Mouse (Mus musculus) right cerebral cortex, postnatal 4 days (tissue): ENCODE measurements around the gene Tpcn2.

Experiments used
- DNase-seq: peaks from one replicate; pipeline ENCODE4 v3.0.0-alpha.2; 2022

Tpcn2 gene

GRCm38 (mm10) chr7:145239736-145240505 is 43.9 kb downstream of the Tpcn2 start:
- no peak for DNase-seq

GRCm38 (mm10) chr7:145239145-145239544 is 44.7 kb downstream of the Tpcn2 start:
- DNase-seq: no peak

DNA sequence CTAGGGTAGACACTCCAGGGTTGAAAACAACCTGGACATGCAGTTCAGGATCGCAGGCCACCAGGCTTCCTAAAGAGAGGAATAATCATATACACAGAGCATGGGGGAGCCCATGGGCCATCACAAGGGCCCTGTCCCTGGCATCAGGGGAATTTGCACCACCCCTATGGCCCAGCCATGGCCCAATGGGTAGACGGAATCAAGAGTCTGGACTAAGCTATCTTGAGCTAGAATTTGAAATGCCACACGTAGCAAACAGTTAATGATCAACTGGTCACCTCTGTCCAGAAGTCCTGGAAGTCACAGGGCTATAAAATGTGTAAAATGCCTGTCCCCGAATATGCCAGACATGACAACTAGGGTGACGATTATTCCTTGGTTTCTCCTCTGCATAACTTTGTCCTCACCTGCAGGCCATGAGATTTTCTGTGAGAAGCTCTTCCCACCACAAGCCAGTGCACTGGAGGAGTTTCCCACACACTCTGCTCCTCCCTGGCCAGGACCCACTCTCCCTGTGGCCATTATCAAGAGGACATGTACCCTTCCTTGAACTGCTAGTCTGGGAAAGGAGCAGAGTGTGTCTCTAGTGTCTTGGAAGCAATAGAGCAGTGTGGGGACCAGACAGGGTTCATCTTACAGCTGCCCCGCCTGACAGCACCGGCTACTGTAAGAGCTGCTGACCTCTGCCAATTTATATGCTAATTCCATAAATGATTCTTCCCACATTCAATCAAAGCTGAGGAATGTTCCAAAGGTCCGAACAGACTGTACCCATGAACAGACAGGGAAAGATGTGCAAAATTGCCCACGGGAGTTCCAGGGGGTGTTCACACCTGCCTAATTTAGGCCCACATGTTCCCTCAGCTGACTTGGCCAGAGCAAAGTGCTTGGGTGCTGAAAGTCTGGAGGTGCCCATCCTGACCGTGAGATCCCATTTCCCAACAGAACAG is 48.7 kb downstream of the Tpcn2 start:
- DNase-seq: no peak

GRCm38 (mm10) chr7:145231659-145232058 is 52.2 kb downstream of the Tpcn2 start:
- no peak for DNase-seq

GRCm38 (mm10) chr7:145226641-145227040 is 57.2 kb downstream of the Tpcn2 start:
- DNase-seq: no peak

DNA sequence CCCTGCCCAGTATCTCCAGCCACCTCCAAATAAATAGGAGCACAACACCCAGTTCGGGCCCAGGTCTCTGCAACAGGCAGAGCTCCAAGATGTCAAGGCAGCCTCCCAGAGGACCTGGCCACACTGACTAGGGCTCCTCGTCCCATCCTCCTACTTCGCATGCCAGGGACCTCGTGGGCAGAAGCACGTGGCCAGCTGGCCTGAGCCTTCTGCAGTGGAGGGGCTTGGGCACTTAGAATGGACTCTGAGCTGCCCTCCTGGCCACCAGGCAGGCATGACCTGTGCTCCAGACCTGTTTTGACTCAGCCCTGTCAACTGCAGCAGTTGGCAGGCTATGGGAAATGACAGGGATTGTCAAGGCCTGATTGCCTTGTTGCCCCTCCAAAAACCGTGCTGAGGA is 58.2 kb downstream of the Tpcn2 start:
- no peak for DNase-seq

DNA sequence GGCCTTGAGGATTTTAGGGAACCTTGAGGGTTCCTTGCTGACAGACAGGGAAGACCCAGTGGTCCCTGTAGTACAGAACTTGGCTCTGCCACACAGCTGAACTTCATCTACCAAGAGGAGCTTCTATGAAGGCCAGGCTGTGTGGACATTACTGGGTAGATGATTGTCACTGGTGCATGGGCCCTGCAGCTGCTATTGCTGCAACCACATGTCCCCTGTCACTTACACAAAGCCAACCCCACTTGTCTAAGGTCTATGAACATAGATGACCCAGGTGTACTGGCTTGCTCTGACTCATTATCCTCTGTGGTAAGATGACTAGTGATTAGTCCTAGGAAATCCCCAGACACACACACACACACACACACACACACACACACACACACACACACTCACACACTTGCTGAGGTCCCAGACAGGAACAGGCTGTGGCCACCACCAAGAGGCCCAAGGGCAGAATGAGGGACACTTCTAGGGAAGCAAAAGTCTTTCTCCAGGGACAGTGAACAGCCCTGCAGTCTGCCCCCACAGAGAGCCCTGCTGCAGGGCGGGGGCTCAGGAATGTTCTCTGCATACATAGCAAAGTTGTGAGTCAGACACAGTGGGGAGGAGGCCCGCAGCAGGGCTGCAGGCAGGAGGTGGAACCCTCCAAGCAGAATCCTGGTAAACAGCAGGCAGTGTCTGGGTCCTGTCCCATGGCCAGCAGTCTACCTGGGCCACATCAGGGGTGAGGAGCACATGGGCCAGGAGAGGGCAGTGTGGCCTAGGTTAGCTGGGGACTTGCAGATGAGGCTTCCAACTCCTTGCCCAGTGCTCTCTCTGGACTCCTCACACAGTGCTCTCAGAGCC is 61.7 kb downstream of the Tpcn2 start:
- DNase-seq: no peak

GRCm38 (mm10) chr7:145221346-145221745 is 62.5 kb downstream of the Tpcn2 start:
- no peak for DNase-seq

DNA sequence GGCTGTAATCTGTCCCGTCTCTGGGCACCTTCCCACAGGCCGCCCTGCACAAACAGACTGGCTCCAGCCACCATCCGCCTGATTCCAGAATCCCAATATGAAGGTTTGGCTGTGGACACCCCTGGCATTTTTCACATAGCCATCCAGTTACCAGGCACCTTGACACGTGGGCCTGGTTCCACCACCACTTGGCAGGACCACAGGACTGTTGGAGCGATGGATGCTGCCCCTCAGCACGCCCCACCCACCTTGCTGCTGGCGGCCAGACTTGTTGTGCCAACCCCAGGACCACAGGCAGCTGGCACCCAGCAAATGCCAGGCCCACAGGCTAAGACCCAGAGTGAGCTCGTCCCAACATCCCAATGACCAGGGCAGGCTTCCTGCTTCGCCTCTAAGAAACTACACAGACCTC is 64.4 kb downstream of the Tpcn2 start:
- peak; percentile 17 for DNase-seq

- DNase-seq: no peak
Measured at GRCm38 (mm10) chr7:145216591-145216990, 67.2 kb downstream of the Tpcn2 start.

GRCm38 (mm10) chr7:145215476-145215875 is 68.3 kb downstream of the Tpcn2 start:
- DNase-seq: no peak

DNA sequence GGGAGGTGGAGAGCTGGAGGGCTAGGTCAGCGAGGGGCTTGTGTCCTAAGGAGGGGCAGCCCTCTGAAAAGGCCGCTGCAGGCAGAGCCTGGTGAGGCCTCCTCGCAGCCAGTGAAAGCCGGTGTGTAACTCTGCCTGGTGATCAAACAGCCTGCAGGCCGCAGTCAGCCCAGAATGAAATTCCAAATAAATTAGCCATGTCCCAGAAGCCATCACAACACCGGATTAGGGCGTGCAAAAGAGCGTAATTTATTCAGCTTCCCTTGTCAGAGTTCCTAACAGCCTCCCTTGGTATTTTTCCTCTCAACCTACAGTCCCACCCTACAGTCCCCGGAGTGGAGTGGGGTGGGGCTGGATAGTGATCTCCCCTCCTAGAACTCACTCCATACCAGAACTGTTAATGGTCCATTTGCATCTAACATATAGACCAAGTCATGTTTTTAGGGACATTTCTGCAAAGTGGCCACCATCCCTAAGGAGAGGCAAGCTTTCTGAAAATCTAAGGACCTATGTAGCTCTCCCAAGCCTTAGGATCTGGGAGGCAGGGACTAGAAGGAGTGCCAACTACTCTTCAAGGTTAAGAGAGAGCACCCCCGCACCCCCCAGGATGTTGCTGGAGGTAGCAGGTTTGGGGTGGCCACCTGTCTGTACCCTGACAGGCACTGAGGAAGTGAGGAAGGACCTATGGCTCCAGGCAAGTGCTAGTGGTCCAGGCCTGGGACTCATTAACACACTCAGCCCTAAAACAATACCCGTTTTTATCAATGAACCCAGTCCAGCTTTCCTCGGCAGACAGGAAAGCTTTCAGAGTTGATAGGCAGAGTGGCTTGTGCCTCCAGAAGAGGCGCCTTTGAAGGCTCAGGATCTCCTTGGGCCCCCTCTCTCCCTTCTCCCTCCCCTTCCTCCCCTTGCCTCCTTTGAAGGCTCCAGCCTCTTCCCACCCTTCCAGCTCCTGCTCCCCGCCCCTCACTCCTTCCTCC is 71.8 kb downstream of the Tpcn2 start:
- DNase-seq: no peak

DNA sequence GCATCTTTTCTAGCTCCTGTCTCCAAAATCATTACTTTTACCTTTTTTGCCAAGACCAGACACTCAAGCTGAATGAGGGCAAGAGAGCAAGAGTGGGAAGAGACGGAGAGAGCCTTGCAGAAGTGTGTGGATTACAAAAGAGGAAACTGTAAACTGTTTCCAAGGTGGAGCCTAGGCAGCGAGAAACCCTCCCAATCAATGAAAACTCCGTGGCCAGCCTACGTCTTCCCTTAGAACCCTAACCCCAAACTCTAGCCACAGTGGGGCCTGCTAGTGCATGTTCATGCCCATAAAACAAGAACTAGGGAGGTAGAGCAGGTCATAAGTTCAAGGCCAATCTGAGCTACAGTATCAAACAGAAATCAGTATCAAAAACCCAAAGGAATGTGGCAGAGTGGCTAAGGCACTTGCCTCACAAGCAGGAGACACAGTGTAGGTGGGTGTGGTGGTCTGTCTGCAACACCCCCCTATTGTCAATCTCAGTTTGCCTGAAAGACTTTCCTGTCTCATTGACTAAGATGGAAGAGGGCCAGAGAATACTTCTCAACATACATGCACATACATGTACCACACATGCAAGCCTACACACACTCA is 73.2 kb downstream of the Tpcn2 start:
- DNase-seq: no peak

- DNase-seq: no peak
Measured at GRCm38 (mm10) chr7:145208006-145208405, 75.8 kb downstream of the Tpcn2 start, which contains the start of gene 1810010D01Rik. TSS of gene 1810010D01Rik (minus strand) at chr7:145208119.

DNA sequence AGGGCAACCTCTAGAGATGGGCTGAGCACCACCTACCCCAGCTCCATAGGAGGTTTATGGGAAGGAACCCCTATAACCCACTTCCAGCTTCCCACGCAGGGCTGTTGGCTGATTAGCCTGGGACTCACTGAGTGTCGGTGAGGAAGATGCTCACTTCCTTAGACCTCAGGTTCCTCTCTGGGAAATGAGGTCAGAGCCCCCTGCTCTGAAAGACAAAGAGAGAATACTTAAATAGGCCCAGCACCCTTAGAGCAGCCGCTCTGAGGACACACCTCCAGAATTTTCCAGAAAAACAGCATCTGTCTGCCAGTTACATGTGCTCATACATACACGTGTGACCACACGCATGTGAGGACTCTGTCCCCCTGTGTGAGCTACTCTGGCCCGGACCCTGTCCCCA is 77.0 kb downstream of the Tpcn2 start:
- DNase-seq: no peak

GRCm38 (mm10) chr7:145206056-145206610 is 77.7 kb downstream of the Tpcn2 start:
- peak; percentile 58 for DNase-seq

GRCm38 (mm10) chr7:145205363-145205902 is 78.4 kb downstream of the Tpcn2 start:
- DNase-seq: no peak

DNA sequence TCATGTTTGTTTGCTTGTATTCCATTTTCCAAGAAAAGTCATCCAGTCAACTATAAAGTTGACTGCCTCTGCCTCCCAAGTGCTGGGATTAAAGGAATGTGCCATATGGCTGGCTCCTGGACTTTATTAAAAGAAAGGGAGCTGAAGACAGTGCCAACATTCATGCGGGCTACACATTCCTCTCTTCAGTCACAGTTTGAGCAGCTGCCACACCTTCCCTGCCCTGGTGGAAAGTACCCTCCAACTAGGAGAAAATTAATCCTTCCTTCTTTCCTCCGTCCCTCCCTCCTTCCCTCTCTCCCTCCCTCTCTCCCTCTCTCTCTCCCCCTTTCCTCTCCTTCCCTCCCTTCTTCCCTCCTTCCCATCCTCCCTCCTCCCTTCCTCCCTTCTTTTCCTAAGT is 84.1 kb downstream of the Tpcn2 start:
- no peak for DNase-seq

- DNase-seq: no peak
Measured at GRCm38 (mm10) chr7:145198223-145198714, 85.5 kb downstream of the Tpcn2 start.

DNA sequence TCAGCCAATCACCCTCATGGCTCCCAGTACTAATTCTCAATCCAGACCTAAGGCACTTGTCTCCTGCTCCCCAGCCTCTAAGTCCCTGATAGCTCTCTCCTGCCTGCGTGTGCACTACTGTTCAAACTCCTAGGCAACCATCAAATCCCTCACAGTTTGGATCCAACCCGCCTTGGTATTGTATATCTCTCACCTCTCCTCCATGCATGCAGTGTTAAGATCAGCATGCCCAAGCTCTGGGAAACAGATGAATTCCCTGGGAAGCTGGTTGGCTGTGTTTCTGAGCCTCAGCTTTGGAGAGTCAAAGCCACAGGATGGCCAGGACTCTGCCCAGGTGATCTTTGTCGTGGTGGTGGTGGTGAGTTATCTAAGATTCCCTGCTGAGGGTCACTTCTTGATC is 86.1 kb downstream of the Tpcn2 start:
- DNase-seq: no peak
